Mouse (Mus musculus) midbrain, postnatal 0 days (tissue): ENCODE data around the gene 4921524J17Rik. TPM values are rescaled to one million over a fixed set of nuclear protein-coding genes. Genes with fewer than 3 reads are reported as not detected.

Experiments
- ATAC-seq: fragments of 200-750 bp; cut with Nextera tagmentation; 2 replicates; pipeline ENCODE4 v1.8.0; 2017; ENCODE audit warnings: moderate number of reproducible peaks, mild to moderate bottlenecking, moderate TSS enrichment, moderate library complexity; ENCODE audit not compliant: low FRiP score
- DNase-seq: peaks from one replicate; pipeline ENCODE4 v3.0.0-alpha.2; 2015; ENCODE audit warnings: low spot score
- H3K27ac ChIP-seq: fragments of 300-500 bp; sonication (generic); 2 replicates; pipeline ENCODE4 v1.5.1; 2014; ENCODE audit warnings: low read depth, mild to moderate bottlenecking, low read length, mixed read lengths
- H3K27me3 ChIP-seq: fragments of 300-500 bp; sonication (generic); 2 replicates; pipeline ENCODE4 v1.6.1; 2014; ENCODE audit warnings: low read length, control low read depth, mixed read lengths; ENCODE audit not compliant: insufficient read depth
- H3K36me3 ChIP-seq: fragments of 300-500 bp; sonication (generic); 2 replicates; pipeline ENCODE4 v1.6.1; 2014; ENCODE audit warnings: low read length, control low read depth, mixed read lengths; ENCODE audit not compliant: insufficient read depth
- H3K4me1 ChIP-seq: fragments of 300-500 bp; sonication (generic); 2 replicates; pipeline ENCODE4 v1.6.1; 2014; ENCODE audit warnings: mild to moderate bottlenecking, control low read depth, antibody characterized with exemption, low read length, mixed read lengths; ENCODE audit not compliant: insufficient read depth
- H3K4me2 ChIP-seq: fragments of 300-500 bp; sonication (generic); 2 replicates; pipeline ENCODE4 v1.6.1; 2014; ENCODE audit warnings: low read depth, mild to moderate bottlenecking, low read length, mixed read lengths; ENCODE audit not compliant: poor library complexity, severe bottlenecking
- H3K4me3 ChIP-seq: fragments of 300-500 bp; sonication (generic); 2 replicates; pipeline ENCODE4 v1.5.1; 2014; ENCODE audit warnings: low read depth, mild to moderate bottlenecking, low read length, moderate library complexity
- H3K9ac ChIP-seq: fragments of 300-500 bp; sonication (generic); replicated peaks from 2 replicates; pipeline ENCODE4 v1.6.1; 2014; ENCODE audit warnings: mild to moderate bottlenecking, low read length, moderate library complexity, mixed read lengths; ENCODE audit not compliant: poor library complexity, severe bottlenecking
- H3K9me3 ChIP-seq: fragments of 300-500 bp; sonication (generic); 2 replicates; pipeline ENCODE4 v1.6.1; 2016; ENCODE audit warnings: low read length, control low read depth
- CTCF ChIP-seq: IDR thresholded peaks from 2 replicates; pipeline ENCODE4 v1.5.1; 2016; ENCODE audit warnings: antibody characterized with exemption, mild to moderate bottlenecking
- WGBS: fragments of 180-500 bp; shearing (Covaris S2); extraction: QIAGEN DNeasy Blood & Tissue Kit; methylation state at CpG from one replicate; pipeline ENCODE4 v1.1.7; 2014; 5-methylcytosine and 5-hydroxymethylcytosine counted together
- polyA plus RNA-seq: library from polyadenylated mRNA; unstranded; fragments of >200 nt; fragmentation: Nextera tagmentation; extraction: Ambion mirVana; gene quantifications from 2 replicates; pipeline ENCODE4 v1.2.1, GENCODE M21; 2015
- total RNA-seq: library from RNA; depleted of rRNA; stranded (reverse); fragments of >200 nt; gene quantifications from 2 replicates; pipeline ENCODE4 v1.2.3, GENCODE M21; 2014; rRNA removed

4921524J17Rik gene
- total RNA-seq = 13.4 and 17.9 TPM in 2 replicates
- 40.7 and 48.0 TPM in 2 replicates for polyA plus RNA-seq

GRCm38 (mm10) chr8:85432168-85433016, at the start of gene 4921524J17Rik:
TSS of gene 4921524J17Rik (minus strand) at chr8:85432833.
- Histone ChIP-seq H3K27me3 (no peaks in the 10 kb centered on the region), H3K4me1 (peaks cover 12% of the 10 kb centered on the region), H3K36me3 (no peaks in the 10 kb centered on the region), H3K4me3 (peak within 1 kb of the TSS; percentile 85), H3K9me3 (no peaks in the 10 kb centered on the region), H3K9ac (peak within 1 kb of the TSS; percentile 70), H3K27ac (peak within 1 kb of the TSS; percentile 84), H3K4me2 (peak within 1 kb of the TSS; percentile 53)
- peak; percentile 35 for TF ChIP-seq CTCF
- peak; percentile 99 for DNase-seq
- peak; percentile 100 for ATAC-seq
- under 1% methylated on average over 52 of the region's 85 CpGs for WGBS

GRCm38 (mm10) chr8:85482427-85482826, 49.8 kb upstream of the 4921524J17Rik start:
- H3K27ac ChIP-seq = no peak overlapping the region
- WGBS = 73% methylated on average over 6 of the region's 6 CpGs
- ATAC-seq (no peak), DNase-seq (no peak)
- H3K36me3 ChIP-seq = no peaks in the 10 kb centered on the region
- H3K4me2 ChIP-seq = no peak overlapping the region
- no peaks in the 10 kb centered on the region for H3K4me1 ChIP-seq
- no peak for TF ChIP-seq CTCF
- H3K27me3 ChIP-seq = no peaks in the 10 kb centered on the region
- H3K4me3 ChIP-seq = no peak overlapping the region
- no peaks in the 10 kb centered on the region for H3K9me3 ChIP-seq
- H3K9ac ChIP-seq = no peak overlapping the region

GRCm38 (mm10) chr8:85481900-85482299, 49.3 kb upstream of the 4921524J17Rik start:
- H3K27me3 ChIP-seq = no peaks in the 10 kb centered on the region
- H3K9me3 ChIP-seq = no peaks in the 10 kb centered on the region
- H3K27ac ChIP-seq = no peak overlapping the region
- DNase-seq = peak; percentile 34
- peak overlapping the region; percentile 28; the same call in 1 of the 2 replicates for H3K4me2 ChIP-seq
- no peak overlapping the region for H3K9ac ChIP-seq
- 35% methylated on average over 10 of the region's 10 CpGs for WGBS
- TF ChIP-seq CTCF = peak; percentile 10; the same call in 1 of the 2 replicates
- H3K4me3 ChIP-seq = no peak overlapping the region
- H3K4me1 ChIP-seq = no peaks in the 10 kb centered on the region
- H3K36me3 ChIP-seq = no peaks in the 10 kb centered on the region
- no peak for ATAC-seq

- DNase-seq (no peak), ATAC-seq (no peak)
- no peak overlapping the region for H3K9ac ChIP-seq
- no peaks in the 10 kb centered on the region for H3K27me3 ChIP-seq
- H3K4me1 ChIP-seq = no peaks in the 10 kb centered on the region
- H3K4me2 ChIP-seq = no peak overlapping the region
- WGBS = 92% methylated on average over 2 of the region's 2 CpGs
- no peak for TF ChIP-seq CTCF
- no peaks in the 10 kb centered on the region for H3K36me3 ChIP-seq
- H3K9me3 ChIP-seq = no peaks in the 10 kb centered on the region
- no peak overlapping the region for H3K4me3 ChIP-seq
- H3K27ac ChIP-seq = no peak overlapping the region
Observed at GRCm38 (mm10) chr8:85479710-85480109, 47.1 kb upstream of the 4921524J17Rik start.

- WGBS = 95% methylated on average over 2 of the region's 2 CpGs
- no peak for ATAC-seq
Observed at GRCm38 (mm10) chr8:85478397-85478796, 45.8 kb upstream of the 4921524J17Rik start.

GRCm38 (mm10) chr8:85476970-85477545, 44.4 kb upstream of the 4921524J17Rik start:
- H3K27ac ChIP-seq = no peak overlapping the region
- WGBS = 85% methylated on average over 4 of the region's 4 CpGs

More at GRCm38 (mm10) chr8:85478397-85478796, 45.8 kb upstream of the 4921524J17Rik start:
- H3K9ac ChIP-seq = no peak overlapping the region
- H3K27ac ChIP-seq = no peak overlapping the region
- H3K4me1 ChIP-seq = no peaks in the 10 kb centered on the region
- no peaks in the 10 kb centered on the region for H3K36me3 ChIP-seq
- no peak overlapping the region for H3K4me2 ChIP-seq
- no peak for DNase-seq
- no peak overlapping the region for H3K4me3 ChIP-seq
- no peaks in the 10 kb centered on the region for H3K27me3 ChIP-seq
- H3K9me3 ChIP-seq = no peaks in the 10 kb centered on the region
- no peak for TF ChIP-seq CTCF

More at GRCm38 (mm10) chr8:85476970-85477545, 44.4 kb upstream of the 4921524J17Rik start:
- Histone ChIP-seq H3K4me2 (no peak overlapping the region), H3K36me3 (no peaks in the 10 kb centered on the region), H3K4me3 (no peak overlapping the region), H3K27me3 (no peaks in the 10 kb centered on the region), H3K9me3 (no peaks in the 10 kb centered on the region), H3K9ac (no peak overlapping the region), H3K4me1 (no peaks in the 10 kb centered on the region)
- ATAC-seq (no peak), DNase-seq (no peak)
- TF ChIP-seq CTCF = no peak
